Mouse (Mus musculus) WW6 (cell line): ENCODE data around the gene Gm11114.
A peak's percentile ranks its signal among the peaks of the same experiment; 100 is the strongest.

Source experiments
- DNase-seq: peaks from one replicate; pipeline ENCODE4 v3.0.0-alpha.2; 2013; ENCODE audit warnings: low read depth, low spot score

Gene Gm11114

DNA sequence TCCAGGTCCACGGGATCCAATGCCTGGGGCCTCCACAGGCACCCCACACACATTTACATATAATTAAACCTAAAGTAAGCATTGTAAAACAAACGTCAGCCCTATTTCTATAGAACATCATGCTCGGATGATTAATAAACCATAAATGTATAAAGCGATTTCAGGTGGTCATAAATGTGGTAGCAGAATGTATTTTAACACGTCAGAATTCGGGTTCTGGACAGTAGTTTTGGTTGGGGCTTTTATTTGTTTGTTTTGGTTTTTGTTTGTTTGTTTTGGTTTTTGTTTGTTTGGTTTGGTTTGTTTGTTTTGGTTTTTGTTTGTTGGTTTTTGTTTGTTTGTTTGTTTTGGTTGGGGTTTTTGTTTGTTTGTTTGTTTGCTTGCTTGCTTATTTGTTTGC is at the start of gene Gm11114:
Gene Gm11114 (plus strand): TSS at position 301 of the 400 bp plus-strand sequence.
- no peak for DNase-seq

DNA sequence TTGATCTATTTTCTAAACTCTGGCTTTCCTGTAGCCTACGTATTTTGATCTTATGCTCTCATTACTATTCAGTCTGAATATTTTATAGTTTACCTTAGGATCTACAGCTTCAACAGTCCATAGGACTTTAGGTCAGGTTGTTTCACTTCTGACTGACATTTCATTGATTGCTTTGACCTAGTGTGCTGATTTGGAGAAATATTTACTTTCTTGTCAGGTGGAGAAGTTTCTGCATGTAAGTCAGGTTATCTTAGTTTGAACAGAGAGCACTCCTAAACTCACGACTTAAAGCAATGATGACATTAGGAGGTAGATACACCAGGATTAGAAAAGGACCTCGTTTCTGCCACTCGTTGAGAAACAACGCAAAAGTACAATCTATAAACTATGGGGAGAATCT is 45.7 kb upstream of the Gm11114 start:
- DNase-seq: no peak

DNA sequence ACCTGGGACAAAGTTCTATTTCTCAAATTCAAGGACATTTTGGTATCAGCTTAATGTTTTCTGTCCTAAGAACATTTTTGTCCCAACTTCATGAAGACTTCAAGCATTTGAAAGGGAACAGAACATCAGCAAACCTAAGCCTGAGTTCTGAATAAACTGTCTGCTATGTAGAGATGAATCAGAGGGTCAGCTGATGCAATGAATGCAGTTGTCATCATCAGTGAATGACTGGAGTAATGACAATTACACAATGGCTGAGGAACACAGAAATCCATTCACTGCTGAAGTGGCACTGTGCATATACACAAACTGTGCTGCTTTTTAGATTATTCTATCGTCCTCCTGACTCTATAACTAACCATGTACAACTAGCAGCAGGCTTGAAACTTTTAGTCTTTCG is 38.5 kb upstream of the Gm11114 start:
- DNase-seq: no peak

DNA sequence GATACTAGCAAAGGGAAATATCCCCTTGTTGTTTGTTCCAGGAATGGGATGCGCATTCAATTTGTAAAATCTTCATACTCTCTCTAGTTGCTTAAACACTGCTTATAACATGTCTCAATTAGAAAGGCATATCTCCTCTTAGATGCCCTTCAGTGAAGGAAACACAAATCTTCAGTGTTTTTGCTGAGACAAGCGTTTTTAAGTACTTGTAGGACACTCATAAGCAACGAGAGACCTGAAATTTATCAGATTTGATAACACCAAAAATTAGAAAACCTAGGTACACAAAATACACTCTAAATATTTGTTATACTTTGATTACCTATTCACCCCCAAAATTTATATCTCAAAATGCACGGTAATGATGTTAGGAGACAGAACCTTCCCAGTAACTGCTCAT is 9.7 kb upstream of the Gm11114 start:
- no peak for DNase-seq

DNA sequence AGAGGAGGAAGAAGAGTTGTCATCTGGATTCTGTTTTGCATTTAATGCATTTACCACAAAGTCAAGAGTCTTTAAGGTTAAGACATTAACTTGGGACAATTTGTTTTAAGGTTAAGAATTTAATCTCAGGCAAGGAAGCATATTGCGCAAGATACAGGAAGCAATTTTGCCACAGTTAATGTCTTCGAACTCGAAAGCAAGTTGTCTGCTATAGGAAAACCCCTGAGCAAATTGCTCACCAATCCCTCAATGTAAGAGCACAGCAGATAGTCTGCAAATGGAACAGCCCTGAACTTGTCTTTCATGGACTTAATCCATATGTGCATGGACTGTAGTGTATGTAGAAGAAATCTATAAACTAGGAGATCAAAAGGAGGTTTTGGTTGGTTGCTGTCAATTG is 9.2 kb upstream of the Gm11114 start:
- no peak for DNase-seq

DNA sequence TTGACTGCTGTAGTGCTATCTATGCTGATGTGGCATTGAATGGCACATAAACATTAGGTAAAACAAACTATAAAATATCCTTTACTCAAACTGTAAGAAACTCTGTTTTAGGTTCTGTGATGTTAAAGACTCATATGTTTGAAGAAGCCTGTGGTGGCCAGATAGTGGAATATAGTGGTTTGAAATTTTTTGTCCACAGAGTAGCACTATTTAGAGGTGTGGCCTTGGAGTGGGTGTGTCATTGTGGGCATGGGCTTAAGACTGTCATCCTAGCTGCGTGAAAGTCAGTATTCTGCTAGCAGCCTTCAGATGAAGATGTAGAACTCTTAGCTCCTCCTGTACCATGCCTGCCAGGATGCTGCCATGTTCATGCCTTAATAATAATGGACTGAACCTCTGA is 3.5 kb downstream of the Gm11114 start:
- DNase-seq: no peak

DNA sequence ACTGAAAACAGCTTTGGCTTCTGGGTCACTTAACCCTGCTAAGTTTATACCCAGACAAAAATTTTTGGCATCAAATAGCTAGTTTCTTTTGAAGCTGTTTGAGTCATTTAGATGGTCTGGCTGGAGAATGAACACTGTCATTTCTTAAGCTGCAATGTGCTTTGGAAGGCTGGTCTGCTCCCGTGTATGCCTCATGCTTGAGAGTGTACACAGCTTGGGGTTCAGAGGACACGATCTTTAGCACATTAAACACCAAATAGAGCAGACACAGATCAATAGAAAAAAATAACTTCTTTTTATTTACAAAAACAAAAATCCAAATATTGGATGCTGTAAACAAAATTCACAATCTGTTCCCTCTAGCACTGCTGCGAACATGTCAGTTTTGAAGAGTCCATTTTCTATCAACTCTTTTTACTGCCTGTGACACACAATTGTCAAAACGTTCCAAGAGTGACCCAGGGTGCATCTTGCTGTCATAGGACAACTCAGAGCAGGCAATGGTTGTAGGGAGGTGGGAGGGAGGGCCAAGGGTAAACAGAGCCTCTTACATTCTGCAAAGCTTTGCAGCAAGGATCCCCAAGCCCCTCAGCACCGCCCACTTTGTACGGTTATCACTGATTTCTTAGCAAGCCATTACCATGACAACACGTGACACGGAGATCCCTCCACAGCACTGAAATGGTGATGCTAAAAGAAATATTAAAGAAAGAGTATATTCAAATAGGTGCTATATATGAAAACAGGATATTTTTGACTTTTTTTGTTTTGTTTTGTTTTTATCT is 7.8 kb downstream of the Gm11114 start:
- DNase-seq: no peak

DNA sequence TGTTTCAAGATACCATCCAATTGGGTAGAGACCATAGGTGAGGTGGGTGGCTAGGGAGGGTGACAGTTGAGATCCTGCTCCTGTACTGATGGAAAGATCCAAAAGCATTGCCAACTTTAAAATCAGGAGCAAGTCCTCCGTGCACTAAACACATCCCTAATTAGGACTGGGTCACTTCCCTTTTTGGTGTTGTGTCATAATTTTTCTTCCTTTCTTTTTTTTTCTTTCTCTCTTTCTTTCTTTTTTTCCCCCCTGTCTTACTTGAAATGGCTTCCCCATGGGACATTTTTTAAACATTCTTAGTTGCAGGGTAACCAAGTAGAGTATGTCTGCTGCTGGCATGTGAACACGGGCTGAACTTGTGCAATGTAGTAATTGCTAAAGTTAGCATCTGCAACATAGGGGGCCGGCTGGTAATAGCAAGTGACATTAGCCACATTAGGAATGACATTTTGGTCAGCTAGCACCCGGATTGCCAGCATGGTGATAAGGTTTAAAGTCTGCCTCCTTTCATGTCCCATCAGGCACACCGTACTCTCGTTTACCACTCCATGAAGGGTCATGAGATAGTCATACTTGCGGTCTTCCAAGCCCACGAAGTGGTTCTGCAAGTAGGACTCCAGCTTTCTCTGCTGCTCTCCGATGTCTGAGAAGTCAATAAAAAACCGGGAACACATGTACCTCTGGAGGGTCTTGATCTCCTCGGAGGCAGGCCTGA is 11.7 kb downstream of the Gm11114 start:
- no peak for DNase-seq

DNA sequence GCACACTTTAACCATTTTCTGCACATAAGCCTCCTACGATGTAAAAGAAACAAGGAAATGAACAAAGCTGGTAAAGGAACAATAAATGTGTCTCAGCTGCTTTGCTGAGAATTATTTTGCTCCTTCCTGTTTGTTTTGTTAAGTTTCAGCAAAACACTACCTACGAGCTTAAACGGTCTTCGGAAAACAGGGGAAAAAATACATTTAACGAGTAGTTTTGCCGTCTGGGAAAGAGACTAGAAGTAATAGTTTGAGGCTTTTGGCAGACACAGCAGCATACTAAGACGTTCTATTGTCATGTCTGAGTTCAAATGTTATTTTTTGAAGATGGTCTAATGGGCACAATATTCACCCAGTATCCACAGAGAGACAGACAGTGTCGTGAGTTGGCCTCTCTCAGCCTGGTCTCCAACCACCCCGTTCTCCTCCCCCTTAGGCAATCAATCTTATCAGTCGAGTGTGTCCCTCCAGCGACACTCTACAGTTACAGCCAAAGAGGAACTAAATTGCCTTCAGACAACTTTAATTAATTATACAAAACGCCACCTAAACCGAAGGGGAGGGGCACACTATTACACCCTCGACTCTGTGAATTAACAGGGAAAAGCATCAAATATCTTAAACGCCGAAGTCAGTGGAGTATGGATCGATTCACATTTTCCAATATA is 12.8 kb downstream of the Gm11114 start:
- DNase-seq: no peak

DNA sequence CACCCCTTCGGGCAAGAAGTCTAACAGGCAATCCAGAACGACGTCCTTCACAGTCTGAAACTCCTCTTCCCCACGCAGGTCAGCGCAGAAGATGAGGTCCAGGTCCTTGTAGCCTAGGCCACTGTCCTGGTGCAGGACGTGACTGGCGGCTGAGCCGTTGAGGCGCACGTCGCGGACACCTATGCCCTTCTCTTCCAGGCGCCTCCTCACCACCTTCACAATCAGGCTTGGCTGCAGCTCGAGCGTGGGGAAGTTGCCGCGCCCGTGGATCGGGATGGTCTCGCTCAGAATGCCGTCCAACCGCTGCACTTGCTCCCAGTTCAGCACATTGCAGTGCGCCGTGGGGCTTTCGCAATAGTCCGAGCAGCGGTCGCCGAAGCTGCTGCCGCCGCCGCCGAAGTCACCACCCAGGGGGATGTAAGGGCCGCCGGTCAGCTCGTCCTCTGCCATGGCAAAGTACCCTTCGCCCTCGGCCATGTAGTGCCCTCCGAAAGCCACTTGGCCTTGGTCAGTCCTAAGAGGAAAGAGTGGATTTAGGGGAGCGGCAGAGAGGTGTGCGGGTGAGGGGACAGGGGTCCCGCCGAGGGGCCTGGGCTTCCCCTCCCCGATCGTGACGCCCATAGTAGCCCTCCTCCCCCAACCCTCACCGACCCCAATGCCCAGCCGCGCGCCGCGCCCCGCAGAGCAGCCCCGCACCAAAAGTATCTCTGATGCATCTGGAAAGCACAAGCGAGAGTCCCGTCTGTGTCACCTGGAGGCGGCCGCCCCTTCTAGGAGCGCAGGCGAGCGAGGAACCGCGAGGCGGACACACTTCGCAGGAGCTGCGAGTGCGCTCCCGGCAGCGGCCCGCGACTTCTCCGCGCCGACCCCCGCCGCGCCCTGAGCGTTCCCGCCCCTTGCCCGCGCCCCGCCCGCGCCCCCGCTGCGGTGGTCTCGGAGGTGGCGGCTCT is 14.0 kb downstream of the Gm11114 start:
- no peak for DNase-seq

DNA sequence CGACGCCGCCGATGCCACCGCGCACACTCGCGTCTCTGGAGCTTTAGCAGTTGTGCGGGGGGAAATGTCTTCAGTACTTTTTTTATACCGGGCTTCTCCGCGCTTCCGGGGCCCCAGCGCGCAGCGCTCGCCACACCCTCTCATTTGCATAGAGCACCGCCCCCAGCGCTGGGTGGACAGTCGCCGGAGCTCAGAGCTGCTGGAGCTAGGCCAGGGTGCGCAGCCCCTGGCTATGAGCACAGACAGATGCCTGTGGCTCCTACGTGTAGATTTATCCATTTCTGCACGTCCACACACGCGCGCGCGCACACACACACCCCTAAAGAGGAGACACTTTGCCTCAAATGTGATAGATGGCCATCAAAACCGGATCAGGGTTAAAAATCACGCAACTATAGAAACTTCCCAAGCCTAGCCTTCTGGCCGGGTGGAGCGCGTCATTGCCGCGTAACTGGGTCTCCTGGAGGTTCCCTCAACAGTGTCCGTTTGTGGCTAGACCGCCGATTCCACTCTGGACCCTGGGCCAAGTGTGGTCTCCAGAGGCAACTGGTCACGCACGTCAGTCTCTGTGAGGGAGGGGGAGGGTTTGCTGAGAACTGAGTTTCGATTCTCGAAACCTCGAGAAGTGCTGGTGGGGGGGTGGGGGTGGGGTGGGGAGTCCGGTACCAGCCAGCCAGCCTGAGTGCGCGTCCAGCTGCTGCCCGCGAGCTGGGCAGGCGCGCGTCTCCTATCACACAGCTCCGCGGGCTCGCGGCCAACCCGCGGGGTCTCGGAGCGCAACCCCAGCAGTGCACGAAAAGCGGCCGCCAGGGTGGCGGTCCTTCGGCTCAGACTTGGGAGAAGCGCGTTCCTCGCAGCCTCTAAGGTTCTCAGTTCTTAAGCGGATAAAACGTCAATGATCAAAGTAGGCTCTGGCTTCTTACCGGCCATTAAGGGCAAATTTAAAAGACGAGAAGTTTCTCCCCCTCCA is 15.0 kb downstream of the Gm11114 start, which contains the start of gene Tent5a:
Gene Tent5a (minus strand): TSS at position 107 of the 970 bp plus-strand sequence.
- DNase-seq: peak; percentile 42

DNA sequence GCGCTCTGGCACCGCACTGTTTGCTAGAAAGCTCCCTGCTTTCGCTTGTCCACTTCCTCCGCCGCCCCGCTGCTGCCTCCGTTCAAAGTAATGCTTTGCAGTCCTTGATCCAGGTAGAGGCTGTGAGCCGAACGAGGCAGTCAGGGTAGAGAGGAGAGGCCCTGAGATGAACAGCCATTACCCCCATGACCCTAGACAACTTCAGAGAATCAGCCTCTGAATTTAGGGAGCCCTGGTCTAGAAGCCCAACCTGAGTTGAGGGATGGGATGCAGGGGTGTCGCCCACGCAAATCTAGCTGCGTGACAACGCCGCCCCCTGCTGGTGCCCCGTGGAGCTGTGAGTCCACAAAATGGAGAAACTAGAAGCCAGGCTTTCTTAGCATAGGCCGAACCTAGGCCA is 15.7 kb downstream of the Gm11114 start:
- DNase-seq: peak; percentile 61

DNA sequence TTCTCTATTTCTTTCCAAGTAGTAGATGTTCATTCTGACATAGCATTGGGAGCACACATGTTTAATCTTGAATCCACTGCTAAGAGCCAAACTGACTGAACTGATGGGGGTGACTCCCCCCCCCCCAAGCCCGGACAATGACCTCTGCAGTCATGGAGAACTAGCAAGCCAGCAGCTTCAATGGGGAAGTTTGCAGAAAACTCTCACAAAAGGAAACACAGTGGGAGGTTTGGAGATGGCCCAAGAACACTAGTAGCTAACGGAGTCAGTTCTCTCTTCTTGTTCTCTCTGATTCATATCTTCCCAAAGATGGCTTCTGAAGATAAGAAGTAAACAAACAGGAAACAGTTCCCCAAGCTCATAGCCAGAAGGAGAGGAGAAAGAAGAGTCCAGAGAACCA is 18.9 kb downstream of the Gm11114 start:
- DNase-seq: no peak

DNA sequence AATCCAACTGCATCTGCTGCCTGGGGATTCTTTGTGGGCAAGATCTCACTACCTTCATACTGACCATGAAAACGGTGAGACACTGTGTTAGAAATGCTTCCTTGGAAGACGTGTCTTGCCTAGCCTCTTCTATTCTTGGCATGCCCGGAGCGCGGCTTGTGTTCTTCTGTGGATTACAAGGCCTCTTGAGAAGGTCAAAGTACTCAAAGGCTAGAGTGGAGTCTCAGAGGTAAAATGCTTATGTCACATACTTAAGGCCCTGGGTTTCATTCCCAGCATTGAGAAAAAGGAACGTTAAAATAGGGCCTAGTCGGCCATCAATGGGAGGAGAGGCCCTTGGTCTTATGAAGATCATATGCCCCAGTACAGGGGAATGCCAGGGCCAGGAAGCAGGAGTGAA is 23.5 kb downstream of the Gm11114 start:
- no peak for DNase-seq

DNA sequence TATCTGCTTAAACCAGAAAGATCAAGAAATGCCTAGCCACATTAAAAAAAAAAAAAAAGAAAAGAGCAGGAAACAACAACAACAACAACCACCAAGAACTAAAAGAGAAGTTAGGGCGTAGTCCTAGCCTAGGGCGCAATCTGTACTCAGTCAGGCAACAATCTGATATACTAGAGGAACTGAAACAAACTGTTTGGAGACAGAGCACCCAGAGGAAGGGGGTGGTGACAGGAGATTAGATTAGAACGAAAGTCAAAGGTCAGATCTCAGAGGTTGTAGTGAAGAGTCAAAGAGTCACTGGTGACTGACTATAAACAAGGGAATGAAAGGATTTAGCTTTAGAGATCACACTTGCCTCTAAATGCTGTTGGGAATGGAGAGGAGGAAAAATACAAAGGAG is 27.7 kb downstream of the Gm11114 start:
- no peak for DNase-seq

DNA sequence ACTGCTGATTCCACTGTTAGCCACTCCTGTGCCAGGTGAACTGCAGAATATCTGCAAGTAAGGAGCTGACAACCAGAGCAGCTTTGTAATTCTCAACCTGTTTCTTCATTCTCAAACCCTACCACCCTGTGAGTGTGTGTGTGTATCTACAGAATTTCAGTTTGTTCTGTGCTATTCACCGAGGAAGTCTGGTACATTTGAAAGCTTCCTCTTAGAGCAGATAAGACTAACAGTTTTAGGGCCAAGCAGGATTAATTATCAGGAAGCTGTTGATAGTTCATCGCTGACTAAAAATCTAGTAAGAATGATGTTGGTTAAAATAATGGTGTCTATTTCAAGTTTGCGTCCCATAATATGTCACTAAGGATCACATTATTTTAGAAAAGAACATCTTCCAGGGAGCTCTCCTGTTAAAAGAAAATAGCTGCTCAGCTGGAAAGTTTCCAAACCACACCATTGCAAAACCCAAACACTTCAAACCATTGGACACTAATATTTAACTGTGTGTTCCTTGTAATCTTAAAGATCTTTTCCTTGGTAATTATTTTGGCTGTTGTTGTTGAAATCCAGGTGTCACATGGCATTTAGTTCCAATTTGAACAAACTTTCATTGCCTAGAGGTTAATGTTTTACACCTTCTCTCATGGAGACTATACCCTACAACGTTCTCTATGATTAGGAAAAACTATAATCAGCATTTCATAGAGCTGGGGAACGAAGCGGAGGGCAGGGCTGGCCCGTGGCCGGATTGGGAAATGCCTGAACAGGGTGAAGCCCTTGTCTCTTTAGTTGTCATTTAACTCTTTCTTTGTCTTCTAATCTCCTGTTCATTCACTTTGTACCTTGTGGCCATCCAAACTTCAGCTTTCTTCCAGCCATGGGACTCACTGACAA is 30.6 kb downstream of the Gm11114 start:
- DNase-seq: no peak

DNA sequence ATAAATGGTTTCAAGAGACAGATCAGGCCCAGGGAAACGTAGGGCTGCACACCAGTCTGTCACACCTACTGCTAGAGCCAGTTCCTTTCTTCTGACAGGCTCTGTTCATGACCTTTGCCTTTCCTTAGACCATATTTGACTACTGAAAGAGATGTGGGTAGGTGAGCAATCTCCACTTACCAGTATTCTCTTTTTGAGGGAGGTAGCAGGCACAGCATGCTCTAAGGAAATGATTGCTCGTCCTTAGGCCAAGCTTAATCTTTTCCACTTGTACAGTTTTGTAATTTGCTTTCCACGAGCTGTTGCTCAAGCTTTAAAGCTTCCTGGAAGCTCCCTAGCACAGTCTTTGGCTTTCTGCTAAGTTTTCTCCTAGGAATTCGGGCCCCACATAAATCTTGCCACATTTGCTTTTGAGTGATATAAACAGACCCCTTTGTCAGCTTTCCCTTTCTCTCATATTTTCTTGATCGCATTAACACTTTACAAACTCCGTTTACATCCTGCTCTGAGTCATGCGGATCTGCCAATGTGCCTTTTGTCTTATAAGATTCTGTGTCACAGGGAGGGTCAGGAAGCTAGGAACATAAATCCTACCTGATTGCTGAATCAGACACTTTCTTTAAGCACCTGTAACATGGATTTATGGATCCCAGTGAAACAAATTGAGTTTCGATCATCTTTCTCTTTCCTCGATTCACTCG is 35.4 kb downstream of the Gm11114 start:
- DNase-seq: no peak

DNA sequence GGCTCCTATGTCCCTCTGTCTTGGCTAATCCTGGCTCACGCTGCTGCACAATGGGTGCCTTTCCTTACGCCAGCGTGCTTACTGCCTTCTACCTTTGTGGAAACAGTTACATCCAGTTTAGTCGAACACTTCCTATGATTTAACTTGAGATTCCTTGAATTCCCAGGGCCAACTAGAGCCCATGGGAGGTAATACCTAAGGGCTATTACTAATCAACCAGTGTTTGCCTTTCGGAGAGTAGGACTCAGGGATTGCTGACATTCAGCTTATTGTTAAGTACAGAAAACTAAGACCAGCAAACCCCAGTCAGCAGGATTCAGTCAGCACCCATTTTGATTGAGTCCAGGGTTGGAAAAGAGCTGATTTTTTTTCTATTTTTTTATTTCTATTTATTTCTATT is 43.0 kb downstream of the Gm11114 start:
- no peak for DNase-seq
